Mouse (Mus musculus) G1E (cell line): Measurements from ENCODE around the gene Mfsd2b. TPM values are rescaled to one million over a fixed set of nuclear protein-coding genes. Genes with fewer than 3 reads are reported as not detected.

ENCODE experiments used
- ATAC-seq: 2 replicates; pipeline ENCODE4 v1.8.0; 2016; ENCODE audit warnings: mild to moderate bottlenecking; ENCODE audit not compliant: insufficient number of reproducible peaks, poor library complexity, low FRiP score, severe bottlenecking; ENCODE audit errors: extremely low read depth
- DNase-seq: peaks from one replicate; pipeline ENCODE4 v3.0.0; 2012; ENCODE audit warnings: low spot score
- H3K27me3 ChIP-seq: 2 replicates; pipeline ENCODE4 v1.6.1; 2012; ENCODE audit warnings: mild to moderate bottlenecking, low read length, inconsistent platforms; ENCODE audit not compliant: insufficient read depth
- H3K36me3 ChIP-seq: replicated peaks from 2 replicates; pipeline ENCODE3; 2012; ENCODE audit warnings: mild to moderate bottlenecking, inconsistent platforms
- H3K4me1 ChIP-seq: 2 replicates; pipeline ENCODE4 v1.6.1; 2012; ENCODE audit warnings: low read depth, low read length, inconsistent platforms, mixed read lengths; ENCODE audit not compliant: insufficient read depth
- H3K4me3 ChIP-seq: 2 replicates; pipeline ENCODE4 v1.5.1; 2012; ENCODE audit warnings: low read depth, mild to moderate bottlenecking, inconsistent platforms, low read length, moderate library complexity, mixed read lengths
- H3K9me3 ChIP-seq: replicated peaks from 2 replicates; pipeline ENCODE4 v1.6.1; 2012; ENCODE audit warnings: inconsistent platforms
- CTCF ChIP-seq: IDR thresholded peaks from 2 replicates; pipeline ENCODE4 v1.5.1; 2012; ENCODE audit warnings: low read depth, low read length, inconsistent platforms, mixed read lengths
- GATA1 ChIP-seq: IDR thresholded peaks from 2 replicates; pipeline ENCODE4 v1.6.1; 2012; ENCODE audit warnings: borderline replicate concordance, low read length, inconsistent platforms, mixed read lengths
- GATA2 ChIP-seq: IDR thresholded peaks from 2 replicates; pipeline ENCODE4 v1.6.1; 2012; ENCODE audit warnings: low read depth, low read length, inconsistent platforms, borderline replicate concordance
- POLR2AphosphoS5 ChIP-seq: IDR thresholded peaks from 2 replicates; pipeline ENCODE4 v1.6.1; 2012; ENCODE audit warnings: low read depth, low read length, inconsistent platforms; ENCODE audit not compliant: insufficient replicate concordance
- TAL1 ChIP-seq: conservative IDR thresholded peaks from 2 replicates; pipeline ENCODE4 v1.6.1; 2012; ENCODE audit warnings: low read depth, low read length, inconsistent platforms, mixed read lengths
- polyA plus RNA-seq: library from polyadenylated mRNA; stranded (reverse); fragments of >175 nt; gene quantifications from 2 replicates; pipeline ENCODE4 v1.2.3, GENCODE M21; 2012
- total RNA-seq, 2 experiments: library from RNA; stranded (forward) in 1 of 2; stranded (reverse) in 1 of 2; fragments of 200-1000 nt in 1 of 2; fragments of >200 nt in 1 of 2; fragmentation: Nextera tagmentation in 1 of 2; gene quantifications; 2 replicates each; pipeline ENCODE4 v1.2.3; 2014 to 2017

Mfsd2b gene
- total and polyA plus RNA-seq, 3 experiments: 72.0 to 182 (median 120) TPM

DNA sequence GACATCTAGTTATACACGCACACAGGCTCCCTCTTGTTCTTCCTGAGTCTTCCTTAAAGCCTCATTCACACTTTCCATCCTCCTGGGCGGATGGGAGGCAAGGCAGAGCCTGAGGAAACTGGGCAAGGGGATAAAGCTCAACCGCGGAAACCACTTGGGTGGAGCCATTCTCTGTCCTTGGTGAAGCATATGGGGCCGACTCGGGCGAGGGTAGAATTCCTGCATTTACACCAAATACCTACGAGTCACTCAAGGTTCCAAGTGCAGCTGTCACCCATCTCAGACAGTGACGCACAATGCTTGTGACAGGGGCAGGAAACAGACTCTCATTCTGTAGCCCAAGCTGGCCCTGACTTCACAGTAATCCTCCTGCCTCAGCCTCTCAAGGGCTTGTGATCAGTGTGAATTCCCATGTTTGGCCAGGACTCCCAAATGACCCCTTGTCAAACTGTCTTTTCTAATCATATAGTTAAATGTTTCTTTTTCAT lies 4.2 kb upstream of the Mfsd2b start:
- no peak for TF ChIP-seq TAL1
- no peak for TF ChIP-seq GATA1
- no peak for TF ChIP-seq POLR2AphosphoS5
- no peak for TF ChIP-seq GATA2
- TF ChIP-seq CTCF: no peak
- H3K4me3 ChIP-seq: no peak overlapping the region
- no peaks in the 10 kb centered on the region for H3K27me3 ChIP-seq
- DNase-seq (no peak), ATAC-seq (no peak)
- peaks cover 39% of the 10 kb centered on the region for H3K4me1 ChIP-seq
- peaks cover 55% of the 10 kb centered on the region for H3K36me3 ChIP-seq
- H3K9me3 ChIP-seq: no peaks in the 10 kb centered on the region

DNA sequence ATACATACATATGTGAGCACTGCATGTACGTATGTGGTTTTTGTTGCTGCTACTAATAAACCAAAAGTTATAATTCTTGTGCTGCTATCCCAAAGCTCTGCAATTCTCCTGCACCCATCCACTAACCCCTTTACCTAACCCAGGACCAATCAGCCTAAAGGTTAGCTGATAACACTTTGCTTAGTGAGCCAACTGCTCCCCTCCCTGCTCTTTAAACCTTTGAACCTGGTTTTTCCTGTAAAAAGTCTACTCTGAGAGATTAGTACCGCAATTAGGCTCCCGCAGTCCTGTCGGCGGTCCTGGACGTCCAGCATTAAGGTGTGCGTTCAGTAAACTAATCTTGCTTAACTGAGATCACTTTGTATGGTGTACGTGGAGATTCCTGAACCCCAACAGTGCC lies 1.5 kb upstream of the Mfsd2b start:
- no peak for DNase-seq
- H3K9me3 ChIP-seq: no peaks in the 10 kb centered on the region
- no peak for TF ChIP-seq TAL1
- TF ChIP-seq CTCF: no peak
- no peak for TF ChIP-seq GATA2
- TF ChIP-seq GATA1: no peak
- TF ChIP-seq POLR2AphosphoS5: no peak
- H3K27me3 ChIP-seq: no peaks in the 10 kb centered on the region
- H3K4me1 ChIP-seq: peaks cover 65% of the 10 kb centered on the region
- H3K4me3 ChIP-seq: no peak overlapping the region
- ATAC-seq: no peak
- H3K36me3 ChIP-seq: peaks cover 48% of the 10 kb centered on the region

DNA sequence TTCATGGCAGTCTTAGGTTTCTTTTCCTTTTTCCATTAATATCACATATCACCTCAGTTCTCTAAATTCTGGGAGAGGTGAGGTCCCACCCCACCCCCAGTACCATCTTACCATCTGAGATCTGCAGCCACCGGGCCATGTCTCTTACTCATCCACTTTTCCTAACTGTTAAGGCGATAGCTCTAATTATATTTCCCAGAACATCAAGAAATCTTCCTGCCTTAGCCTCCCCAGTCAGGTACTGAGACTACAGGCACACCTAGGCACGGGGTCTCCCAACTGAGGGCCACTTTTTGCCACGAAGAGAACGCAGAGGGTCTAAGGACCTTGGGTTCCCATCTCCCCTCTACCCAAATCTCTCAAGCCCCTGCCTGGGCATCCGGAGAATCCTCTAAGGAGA lies 628 bp downstream of the Mfsd2b start:
- Histone ChIP-seq H3K36me3 (peaks cover 52% of the 10 kb centered on the region), H3K4me1 (peaks cover 85% of the 10 kb centered on the region), H3K9me3 (no peaks in the 10 kb centered on the region), H3K27me3 (no peaks in the 10 kb centered on the region), H3K4me3 (peak overlapping the region; percentile 79)
- DNase-seq (no peak), ATAC-seq (no peak)
- TF ChIP-seq CTCF (no peak), GATA2 (no peak), TAL1 (no peak), POLR2AphosphoS5 (no peak), GATA1 (no peak)

DNA sequence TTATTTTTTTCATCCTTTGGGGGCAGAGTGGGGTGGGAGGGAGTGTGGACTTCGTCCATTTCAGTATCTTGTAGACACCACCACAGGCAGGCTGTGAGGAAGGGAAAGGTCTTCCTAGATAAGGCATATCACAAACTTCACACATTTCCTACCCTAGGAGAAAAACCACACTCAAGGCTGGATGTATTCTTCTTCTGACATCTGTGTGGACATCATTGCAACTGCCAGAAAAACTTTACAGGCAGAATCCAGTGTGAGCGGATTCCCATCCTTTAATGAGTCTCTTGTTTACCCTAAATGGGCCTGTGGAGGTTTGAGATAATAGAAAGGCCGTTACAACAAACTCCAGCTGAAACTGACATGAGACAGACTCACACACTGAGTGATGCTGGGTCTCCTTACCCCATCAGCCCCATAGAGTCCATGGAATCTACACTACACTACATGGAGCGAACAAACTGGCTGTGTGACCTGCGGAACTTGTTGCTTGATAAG lies 1.1 kb downstream of the Mfsd2b start:
- H3K9me3 ChIP-seq: no peaks in the 10 kb centered on the region
- ATAC-seq (peak; percentile 73), DNase-seq (peak; percentile 56)
- peak; percentile 92 for TF ChIP-seq TAL1
- TF ChIP-seq GATA1: no peak
- no peak for TF ChIP-seq POLR2AphosphoS5
- peaks cover 84% of the 10 kb centered on the region for H3K4me1 ChIP-seq
- no peaks in the 10 kb centered on the region for H3K27me3 ChIP-seq
- peaks cover 52% of the 10 kb centered on the region for H3K36me3 ChIP-seq
- peak overlapping the region; percentile 79 for H3K4me3 ChIP-seq

DNA sequence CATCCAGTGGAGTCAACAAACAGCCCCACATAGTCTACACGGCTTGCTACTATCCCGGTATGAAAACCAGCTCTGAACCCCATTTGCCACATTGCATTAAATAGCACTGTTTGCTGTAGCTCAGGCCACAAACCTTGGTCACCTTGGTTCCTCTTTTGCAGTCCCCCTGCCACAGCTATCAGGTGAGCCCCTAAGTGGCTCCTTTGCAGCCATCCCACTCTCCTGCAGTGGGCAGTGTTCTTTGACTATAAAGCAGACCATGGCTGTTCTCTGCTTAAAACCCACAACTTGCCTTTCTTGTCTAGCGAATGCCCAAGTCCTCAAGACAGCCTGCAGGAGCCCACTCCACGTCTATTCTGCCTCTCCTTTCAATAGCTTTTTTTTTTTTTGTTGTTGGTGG lies 1.9 kb downstream of the Mfsd2b start:
- DNase-seq (peak; percentile 34), ATAC-seq (no peak)
- Histone ChIP-seq H3K27me3 (no peaks in the 10 kb centered on the region), H3K36me3 (peaks cover 59% of the 10 kb centered on the region), H3K9me3 (no peaks in the 10 kb centered on the region), H3K4me1 (peaks cover 91% of the 10 kb centered on the region), H3K4me3 (peak overlapping the region; percentile 79)
- TF ChIP-seq POLR2AphosphoS5 (no peak), CTCF (peak; percentile 15; the same call in 1 of the 2 replicates)

DNA sequence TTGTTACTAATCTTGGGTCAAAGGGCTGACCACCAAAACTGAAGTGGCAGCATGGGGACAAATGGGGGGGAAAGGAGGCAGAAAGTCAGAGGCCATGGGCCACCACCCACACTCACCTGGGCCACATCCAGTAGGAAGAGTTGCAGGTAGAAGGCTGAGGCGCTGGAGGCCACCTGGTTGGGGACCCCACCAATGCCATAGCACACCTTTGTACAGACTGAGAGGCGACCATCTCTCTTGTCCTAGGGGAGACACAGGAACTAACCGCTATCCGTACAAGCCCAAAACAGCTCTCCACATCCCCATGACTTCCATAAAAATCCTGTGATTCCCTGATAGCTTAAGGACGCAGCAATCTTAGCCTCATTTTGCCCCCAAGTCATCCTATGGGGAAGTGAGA lies 2.9 kb downstream of the Mfsd2b start:
- H3K4me3 ChIP-seq: peak overlapping the region; percentile 58; the same call in 1 of the 2 replicates
- H3K36me3 ChIP-seq: peaks cover 69% of the 10 kb centered on the region
- no peak for DNase-seq
- H3K27me3 ChIP-seq: no peaks in the 10 kb centered on the region
- H3K9me3 ChIP-seq: no peaks in the 10 kb centered on the region
- no peak for ATAC-seq
- peaks cover 96% of the 10 kb centered on the region for H3K4me1 ChIP-seq
- TF ChIP-seq TAL1 (no peak), CTCF (no peak), POLR2AphosphoS5 (no peak), GATA2 (no peak), GATA1 (no peak)

DNA sequence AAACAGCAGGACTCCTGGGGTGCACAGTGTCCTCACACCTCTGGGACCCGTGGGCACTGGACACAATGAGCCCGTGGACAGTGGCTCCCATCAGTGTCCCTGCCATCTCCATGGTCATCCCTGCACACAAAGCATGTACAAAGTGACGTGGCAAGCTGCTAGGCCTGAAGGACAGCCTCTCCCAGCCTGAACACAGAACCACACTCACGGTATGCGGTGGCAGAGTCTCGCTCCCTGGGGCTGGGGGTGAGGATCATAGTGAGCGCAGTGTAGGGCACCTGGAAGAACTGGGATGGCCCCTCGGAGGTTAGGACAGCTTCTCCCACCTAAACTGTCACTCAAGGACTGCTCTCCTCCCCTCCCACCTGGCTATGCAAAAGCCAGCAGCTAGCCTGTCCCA lies 5.2 kb downstream of the Mfsd2b start:
- H3K4me3 ChIP-seq: peak overlapping the region; percentile 22; the same call in 1 of the 2 replicates
- H3K36me3 ChIP-seq: peaks cover 85% of the 10 kb centered on the region
- no peaks in the 10 kb centered on the region for H3K27me3 ChIP-seq
- TF ChIP-seq POLR2AphosphoS5 (no peak), GATA2 (no peak), GATA1 (no peak), CTCF (no peak), TAL1 (no peak)
- no peaks in the 10 kb centered on the region for H3K9me3 ChIP-seq
- H3K4me1 ChIP-seq: peaks cover 96% of the 10 kb centered on the region
- ATAC-seq: no peak
- DNase-seq: no peak
